Mouse (Mus musculus): ENCODE measurements around the gene Gm10428.

- TF ChIP-seq POLR2A (IDR thresholded peaks at IDR 0.05; ENCODE audit: borderline replicate concordance, low read depth, low read length) (no peak), CTCF (IDR thresholded peaks at IDR 0.05; ENCODE audit: low read depth, low read length) (no peak)
These were observed 8.0 kb downstream of the Gm10428 start for GRCm38 (mm10) chr11:62760755-62761457.
